Mouse (Mus musculus) layer of hippocampus, adult 8-10 months (tissue): Measurements from ENCODE around the gene Olfr629. TPM values are rescaled to one million over a fixed set of nuclear protein-coding genes. Genes with fewer than 3 reads are reported as not detected.
"Not testable (repeated sequence)": the region's sequence is repeated elsewhere in the genome, so short reads cannot be mapped to it uniquely, and the experiment has no call there.

Experiments
- DNase-seq, 2 experiments: peaks; one replicate each; pipeline ENCODE4 v3.0.0; 2022; ENCODE audit warnings: low spot score in 2 of 2
- total RNA-seq, 4 experiments: library from RNA; stranded (reverse); gene quantifications; 2 replicates each; pipeline ENCODE4 v1.2.4; 2022

The Olfr629 gene
- total RNA-seq: not detected

DNA sequence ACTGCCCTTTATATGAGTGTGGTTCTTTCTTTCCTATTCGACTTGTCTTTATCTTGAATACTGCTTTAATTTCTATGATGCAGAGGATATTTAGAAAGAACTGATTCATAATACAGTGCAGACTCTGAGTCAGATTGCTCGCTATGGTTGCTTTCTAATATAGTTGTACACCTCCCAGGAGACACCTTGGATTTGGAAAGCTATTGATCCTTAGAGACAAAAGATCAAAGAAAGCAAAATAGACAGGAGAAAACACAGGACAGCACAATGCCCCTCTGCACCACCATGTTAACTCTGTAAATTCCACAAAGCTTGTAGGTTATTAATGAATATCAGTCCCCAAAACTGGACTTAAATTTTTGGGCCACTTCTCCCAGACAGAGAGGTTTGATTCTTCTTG, at the start of gene Olfr629:
Gene Olfr629, minus strand, starts transcription at position 101 of the 400 bp plus-strand sequence.
- DNase-seq: no peak

DNA sequence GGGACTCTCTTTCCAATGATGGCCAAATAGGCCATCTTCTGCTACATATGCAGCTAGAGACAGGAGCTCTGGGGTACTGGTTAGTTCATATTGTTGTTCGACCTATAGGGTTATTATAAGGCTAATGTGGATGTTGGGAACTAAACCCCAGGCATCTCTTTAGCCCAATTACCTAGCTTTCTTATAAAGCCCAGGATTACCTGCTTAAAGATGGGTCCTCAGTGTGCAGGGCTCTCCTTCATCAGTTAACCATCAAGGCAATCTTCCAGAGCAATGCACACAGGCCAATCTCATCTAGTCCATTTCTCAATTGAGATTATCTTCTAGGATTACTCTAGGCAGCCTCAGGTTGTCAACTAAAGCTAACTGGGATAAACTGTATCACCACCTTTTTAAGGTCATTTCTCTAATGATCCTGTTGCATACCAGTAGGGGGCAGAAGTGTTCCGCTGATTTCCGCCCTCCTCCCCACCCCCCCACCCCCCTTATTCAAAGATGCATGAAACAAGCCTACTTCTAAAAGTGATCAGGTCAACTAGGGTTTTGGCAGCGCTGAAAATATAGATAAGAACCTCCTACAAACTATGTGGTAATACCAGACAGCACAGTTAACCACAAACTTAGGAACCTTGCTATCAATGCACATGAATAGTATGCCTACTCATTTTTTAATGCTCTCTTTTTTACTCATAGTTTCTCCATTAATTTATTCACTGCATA, 48.1 kb upstream of the Olfr629 start:
- no peak for DNase-seq

DNA sequence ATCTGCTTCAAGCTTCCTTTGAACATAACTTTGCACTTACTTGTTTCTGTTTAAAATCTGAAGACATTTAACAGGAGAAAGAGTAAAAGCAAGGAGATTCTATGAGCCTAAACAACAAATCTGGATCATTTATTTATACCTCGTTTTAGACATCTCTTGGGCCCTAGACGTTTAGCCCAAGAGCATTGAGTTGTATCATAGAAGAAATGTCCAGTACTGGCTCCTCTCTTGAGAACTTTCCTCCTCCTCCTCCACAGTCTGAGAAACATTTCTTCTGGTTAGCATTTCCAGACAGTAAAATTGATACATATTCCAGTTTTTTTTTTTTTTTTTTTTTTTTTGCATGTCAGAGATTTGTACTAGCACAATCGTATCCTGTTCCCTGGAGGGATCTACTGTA, 47.0 kb upstream of the Olfr629 start, which contains the start of gene Olfr67:
Gene Olfr67, minus strand, starts transcription at position 101 of the 400 bp plus-strand sequence.
- DNase-seq: no peak

DNA sequence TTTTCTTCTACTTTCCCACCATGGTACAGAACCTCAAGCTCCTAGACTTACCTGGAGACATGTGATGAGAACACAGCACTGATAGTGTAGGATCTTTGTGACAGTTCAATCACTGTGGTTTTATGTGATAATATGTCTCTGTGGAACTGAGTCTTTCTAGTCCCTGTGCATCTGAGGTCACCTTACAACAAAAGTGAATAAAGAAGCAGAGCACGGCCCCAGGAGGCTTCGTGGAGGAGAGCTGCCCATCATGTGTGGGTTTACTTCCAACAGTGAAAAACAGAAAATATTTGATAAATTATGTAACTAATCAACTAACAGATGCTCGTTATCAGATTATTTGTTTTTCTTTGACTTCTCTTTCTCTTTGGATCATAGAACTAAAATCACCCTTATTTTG, 34.9 kb upstream of the Olfr629 start, which contains the start of gene Olfr68:
Gene Olfr68, minus strand, starts transcription at position 101 of the 400 bp plus-strand sequence.
- no peak for DNase-seq

DNA sequence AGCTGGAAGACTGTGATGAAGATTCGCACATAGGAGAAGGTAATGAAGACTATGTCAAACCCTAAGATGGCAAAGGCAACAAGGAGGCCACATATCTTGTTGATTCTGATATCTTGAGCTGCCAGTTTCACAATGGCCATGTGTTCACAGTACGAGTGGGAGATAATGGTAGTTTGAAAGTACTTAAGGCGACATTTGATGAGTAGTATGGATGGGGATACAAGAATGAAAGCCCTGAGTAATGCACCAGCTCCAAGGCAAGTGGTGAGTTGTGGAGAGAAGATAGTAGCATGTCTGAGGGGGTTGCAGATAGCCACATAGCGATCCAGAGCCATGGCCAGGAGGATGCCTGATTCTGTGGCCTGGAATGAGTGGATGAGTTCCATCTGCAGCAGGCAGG, 32.9 kb upstream of the Olfr629 start:
- DNase-seq: not testable (repeated sequence)

DNA sequence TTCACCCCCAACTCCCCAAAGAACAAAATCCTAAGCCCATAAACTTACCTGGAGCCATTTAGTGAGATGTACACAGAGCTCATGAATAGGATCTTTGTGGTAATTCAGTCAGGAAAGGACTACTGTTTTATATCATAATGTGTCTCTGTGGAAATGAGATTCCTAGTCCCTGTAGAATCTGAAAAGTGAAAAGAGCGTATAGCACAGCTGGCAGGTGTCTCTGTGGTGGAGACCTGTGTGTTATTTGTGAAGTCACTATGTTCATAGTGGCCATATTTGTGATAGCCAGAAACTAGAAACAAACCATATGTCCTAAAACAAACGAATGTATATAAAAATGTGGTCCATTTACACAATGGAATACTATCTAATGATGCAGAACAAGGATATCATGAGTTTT, 26.8 kb upstream of the Olfr629 start, which contains the start of gene Olfr69:
Gene Olfr69, minus strand, starts transcription at position 101 of the 400 bp plus-strand sequence.
- no peak for DNase-seq

DNA sequence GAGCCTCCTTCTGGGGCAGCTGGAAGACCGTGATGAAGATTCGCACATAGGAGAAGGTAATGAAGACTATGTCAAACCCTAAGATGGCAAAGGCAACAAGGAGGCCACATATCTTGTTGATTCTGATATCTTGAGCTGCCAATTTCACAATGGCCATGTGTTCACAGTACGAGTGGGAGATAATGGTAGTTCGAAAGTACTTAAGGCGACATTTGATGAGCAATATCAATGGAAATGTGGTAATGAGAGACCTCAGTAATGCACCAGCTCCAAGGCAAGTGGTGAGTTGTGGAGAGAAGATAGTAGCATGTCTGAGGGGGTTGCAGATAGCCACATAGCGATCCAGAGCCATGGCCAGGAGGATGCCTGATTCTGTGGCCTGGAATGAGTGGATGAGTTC, 22.9 kb upstream of the Olfr629 start:
- not testable (repeated sequence) for DNase-seq

DNA sequence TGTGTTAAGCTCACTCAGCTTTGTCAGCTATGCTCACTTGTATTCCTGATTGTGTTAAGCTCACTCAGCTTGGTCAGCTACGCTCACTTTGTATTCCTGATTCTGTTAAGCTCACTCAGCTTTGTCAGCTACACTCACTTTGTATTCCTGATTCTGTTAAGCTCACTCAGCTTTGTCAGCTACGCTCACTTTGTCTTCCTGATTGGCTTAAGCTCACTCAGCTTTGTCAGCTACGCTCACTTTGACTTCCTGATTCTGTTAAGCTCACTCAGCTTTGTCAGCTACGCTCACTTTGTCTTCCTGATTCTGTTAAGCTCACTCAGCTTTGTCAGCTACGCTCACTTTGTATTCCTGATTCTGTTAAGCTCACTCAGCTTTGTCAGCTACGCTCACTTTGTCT, 17.5 kb upstream of the Olfr629 start:
- DNase-seq: not testable (repeated sequence)

DNA sequence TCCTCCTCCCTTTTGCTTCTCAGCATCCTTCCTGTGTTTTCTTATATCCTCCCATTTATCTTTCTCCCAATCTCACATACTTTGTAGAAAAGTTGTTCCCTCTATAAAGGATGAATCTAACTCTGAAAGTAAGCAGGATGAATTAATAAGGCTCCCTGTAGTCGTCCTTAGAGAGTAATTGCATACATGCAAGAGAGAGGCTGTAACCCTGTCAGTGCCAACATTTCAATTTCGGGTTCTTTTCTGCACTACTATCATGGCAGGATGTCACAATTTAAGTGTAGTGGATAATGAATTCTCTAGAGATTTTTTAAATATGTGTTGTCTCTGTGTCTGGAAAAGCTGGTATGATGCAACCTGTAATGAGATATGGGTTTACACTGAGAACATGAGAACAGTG, 12.5 kb upstream of the Olfr629 start, which contains the start of gene Olfr630:
Gene Olfr630, minus strand, starts transcription at position 101 of the 400 bp plus-strand sequence.
- no peak for DNase-seq

DNA sequence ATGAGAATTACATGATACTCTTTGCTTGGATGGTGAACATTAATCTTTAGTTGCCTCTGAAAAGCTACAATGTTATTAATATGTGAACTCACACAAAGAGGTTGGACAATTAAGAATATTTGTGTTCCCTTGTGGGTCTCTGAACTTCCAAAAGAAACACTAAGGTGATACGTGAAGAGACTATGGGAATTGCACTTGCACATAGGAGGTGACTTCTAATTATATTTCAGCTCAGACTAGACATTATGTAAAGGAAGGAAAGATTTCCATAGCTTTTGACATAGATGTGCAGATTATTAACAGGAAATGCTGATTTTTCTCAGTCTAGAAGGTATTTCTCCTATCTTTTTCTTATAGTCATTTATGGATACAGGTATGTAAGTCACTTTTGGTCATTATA, 14.7 kb downstream of the Olfr629 start, which contains the start of gene Olfr628:
Gene Olfr628, plus strand, starts transcription at position 301 of the 400 bp plus-strand sequence.
- no peak for DNase-seq

DNA sequence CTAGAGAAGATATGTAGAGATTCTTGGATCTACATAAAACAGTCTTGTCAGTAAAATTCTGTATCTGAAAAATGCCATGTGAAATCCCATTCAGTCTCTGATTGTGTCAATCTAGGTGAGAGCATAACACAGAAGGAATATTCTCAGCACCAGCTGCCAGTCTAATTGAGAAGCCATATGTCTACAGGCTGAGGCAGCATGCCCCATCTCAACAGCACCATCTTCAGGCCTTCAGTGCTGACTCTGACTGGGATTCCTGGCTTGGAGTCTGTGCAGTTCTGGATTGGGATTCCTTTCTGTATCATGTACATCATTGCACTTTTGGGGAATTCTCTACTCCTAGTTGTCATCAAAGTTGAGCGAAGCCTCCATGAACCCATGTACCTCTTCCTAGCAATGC, 28.3 kb downstream of the Olfr629 start:
- peak; percentile 7 to 19 for DNase-seq

DNA sequence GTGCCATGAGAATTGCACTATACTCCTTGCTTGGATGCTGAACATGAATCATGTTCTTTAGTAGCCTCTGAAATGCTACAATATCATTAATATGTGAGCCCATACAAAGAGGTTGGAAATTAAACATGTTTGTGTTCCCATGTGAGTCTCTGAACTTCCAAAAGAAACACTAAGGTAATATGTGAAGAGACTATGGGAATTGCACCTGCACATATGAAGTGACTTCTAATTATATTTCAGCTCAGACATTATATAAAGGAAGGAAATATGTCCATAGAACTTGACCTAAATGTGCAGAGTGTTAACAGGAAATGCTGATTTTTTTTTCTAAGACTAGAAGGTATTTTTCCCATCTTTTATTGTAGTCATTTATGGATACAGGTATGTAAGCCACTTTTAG, 30.4 kb downstream of the Olfr629 start, which contains the start of gene Olfr243:
Gene Olfr243, plus strand, starts transcription at position 301 of the 400 bp plus-strand sequence.
- no peak for DNase-seq

DNA sequence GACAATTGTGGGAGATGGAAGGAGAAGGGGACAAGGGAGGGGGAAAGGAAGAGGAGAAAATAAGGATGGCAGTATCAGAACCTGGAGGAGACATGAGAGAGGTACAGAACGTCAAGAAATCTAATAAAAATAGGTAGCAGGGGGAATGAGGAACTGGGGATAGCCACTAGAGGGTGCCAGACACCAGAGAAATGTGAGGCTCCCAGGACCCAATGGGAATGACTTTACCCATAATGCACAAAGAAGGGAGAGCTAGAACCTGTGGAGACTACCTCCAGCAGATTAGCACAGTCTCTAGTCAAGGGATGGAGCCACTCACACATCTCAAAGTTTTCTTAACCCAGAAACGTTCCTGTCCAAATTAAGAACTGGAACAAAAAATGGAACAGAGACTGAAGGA, 32.7 kb downstream of the Olfr629 start:
- DNase-seq: no peak

DNA sequence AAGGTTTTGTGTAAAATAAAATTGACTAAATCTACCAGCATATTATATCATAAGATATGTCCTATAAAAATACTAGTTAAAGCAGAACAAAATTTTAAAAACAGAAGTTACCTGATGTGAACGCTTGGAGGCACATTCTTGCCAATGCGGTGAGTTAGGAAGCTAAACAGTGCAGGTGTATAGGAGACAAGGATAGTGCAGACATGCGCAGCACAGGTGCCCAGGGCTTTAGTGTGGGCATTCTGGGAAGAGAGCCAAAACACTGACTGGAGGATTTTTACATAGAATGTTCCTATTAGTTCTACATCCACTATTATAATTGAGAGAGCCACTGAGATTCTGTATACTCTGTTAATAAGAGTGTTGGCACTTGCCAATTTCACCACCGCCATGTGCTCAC, 45.3 kb downstream of the Olfr629 start:
- DNase-seq: no peak

Other genes with a start within 250 kb of the Olfr629 start
- gene Olfr609, start 246.9 kb downstream of the Olfr629 start, total RNA-seq: not detected
- not detected for gene Olfr610, start 232.8 kb downstream of the Olfr629 start, total RNA-seq
- not detected for gene Olfr611, start 224.1 kb downstream of the Olfr629 start, total RNA-seq
- not detected for gene Olfr612, start 202.2 kb downstream of the Olfr629 start, total RNA-seq
- gene Olfr613, start 196.9 kb downstream of the Olfr629 start, total RNA-seq: not detected
- gene Olfr615, start 188.9 kb downstream of the Olfr629 start, total RNA-seq: not detected
- not detected for gene Olfr616, start 175.8 kb downstream of the Olfr629 start, total RNA-seq
- gene Olfr617, start 171.9 kb downstream of the Olfr629 start, total RNA-seq: not detected
- gene Olfr618, start 154.8 kb downstream of the Olfr629 start, total RNA-seq: not detected
- gene Olfr619, start 144.4 kb downstream of the Olfr629 start, total RNA-seq: not detected
- gene Olfr620, start 132.4 kb downstream of the Olfr629 start, total RNA-seq: not detected
- gene Olfr622, start 102.2 kb downstream of the Olfr629 start, total RNA-seq: not detected
- not detected for gene Olfr623, start 81.2 kb downstream of the Olfr629 start, total RNA-seq
- under 1 TPM in 1 of 4 experiments, not detected in 3; 0.06 TPM for gene Olfr624, start 73.8 kb downstream of the Olfr629 start, total RNA-seq
- not detected for gene Olfr625-ps1, start 62.2 kb downstream of the Olfr629 start, total RNA-seq
- not detected for gene Olfr243, start 30.3 kb downstream of the Olfr629 start, total RNA-seq
- gene Olfr628, start 14.6 kb downstream of the Olfr629 start, total RNA-seq: not detected
- gene Olfr630, start 12.4 kb upstream of the Olfr629 start, total RNA-seq: not detected
- not detected for gene Olfr69, start 26.7 kb upstream of the Olfr629 start, total RNA-seq
- gene Olfr68, start 34.8 kb upstream of the Olfr629 start, total RNA-seq: not detected
- not detected for gene Olfr67, start 46.9 kb upstream of the Olfr629 start, total RNA-seq
- gene Hbb-bt, start 69.1 kb upstream of the Olfr629 start, total RNA-seq: 10 to 100 TPM; 18.7 to 28.1 (median 21.1) TPM
- gene Hbb-bs, start 83.2 kb upstream of the Olfr629 start, total RNA-seq: 100 to 1,000 TPM; 155 to 350 (median 222) TPM
- gene Hbb-bh2, start 95.6 kb upstream of the Olfr629 start, total RNA-seq: not detected
- not detected for gene Hbb-bh1, start 98.2 kb upstream of the Olfr629 start, total RNA-seq
- gene Hbb-y, start 108.3 kb upstream of the Olfr629 start, total RNA-seq: not detected
- gene Olfr66, start 141.3 kb upstream of the Olfr629 start, total RNA-seq: not detected
- gene Olfr64, start 149.5 kb upstream of the Olfr629 start, total RNA-seq: not detected
- not detected for gene Olfr65, start 158.5 kb upstream of the Olfr629 start, total RNA-seq
- not detected for gene Olfr631, start 183.9 kb upstream of the Olfr629 start, total RNA-seq
- not detected for gene Olfr632, start 189.4 kb upstream of the Olfr629 start, total RNA-seq
- gene Olfr633, start 199.5 kb upstream of the Olfr629 start, total RNA-seq: not detected
- gene Olfr635, start 226.2 kb upstream of the Olfr629 start, total RNA-seq: under 1 TPM in 3 of 4 experiments, not detected in 1; 0.04 to 0.05 (median 0.04) TPM